Mouse (Mus musculus) stomach, embryonic 15.5 days (tissue): ENCODE data around the gene Ttc17. TPM values are rescaled to one million over a fixed set of nuclear protein-coding genes. Genes with fewer than 3 reads are reported as not detected.

Source experiments
- ATAC-seq: fragments of 200-750 bp; cut with Nextera tagmentation; 2 replicates; pipeline ENCODE4 v1.8.0; 2017; ENCODE audit warnings: low read depth, moderate number of reproducible peaks, moderate TSS enrichment; ENCODE audit not compliant: insufficient read depth, low FRiP score
- H3K27ac ChIP-seq: fragments of 300-500 bp; sonication (generic); 2 replicates; pipeline ENCODE4 v1.5.1; 2015; ENCODE audit warnings: mild to moderate bottlenecking, inconsistent platforms
- H3K27me3 ChIP-seq: fragments of 300-500 bp; sonication (generic); replicated peaks from 2 replicates; pipeline ENCODE4 v1.6.1; 2015; ENCODE audit warnings: inconsistent platforms
- H3K36me3 ChIP-seq: fragments of 300-500 bp; sonication (generic); 2 replicates; pipeline ENCODE4 v1.6.1; 2015; ENCODE audit warnings: inconsistent platforms
- H3K4me1 ChIP-seq: fragments of 300-500 bp; sonication (generic); 2 replicates; pipeline ENCODE4 v1.6.1; 2015; ENCODE audit warnings: inconsistent platforms
- H3K4me2 ChIP-seq: fragments of 300-500 bp; sonication (generic); 2 replicates; pipeline ENCODE4 v1.6.1; 2015; ENCODE audit warnings: mild to moderate bottlenecking, inconsistent platforms
- H3K4me3 ChIP-seq: fragments of 300-500 bp; sonication (generic); replicated peaks from 2 replicates; pipeline ENCODE4 v1.5.1; 2015; ENCODE audit warnings: inconsistent platforms
- H3K9ac ChIP-seq: fragments of 300-500 bp; sonication (generic); 2 replicates; pipeline ENCODE4 v1.6.1; 2015; ENCODE audit warnings: inconsistent platforms
- H3K9me3 ChIP-seq: fragments of 300-500 bp; sonication (generic); 2 replicates; pipeline ENCODE4 v1.6.1; 2016; ENCODE audit warnings: inconsistent platforms
- WGBS: fragments of 180-500 bp; shearing (Covaris S2); methylation state at CpG from one replicate; pipeline ENCODE4 v1.1.7; 2015; 5-methylcytosine and 5-hydroxymethylcytosine counted together
- microRNA counts: library from miRNA; unstranded; fragments of <30 nt; microRNA quantifications from one replicate; lab custom pipeline; 2016
- microRNA-seq: library from miRNA; unstranded; fragments of <30 nt; microRNA quantifications from one replicate; pipeline ENCODE4, GENCODE M21; 2016
- polyA plus RNA-seq: library from polyadenylated mRNA; unstranded; fragments of >200 nt; fragmentation: Nextera tagmentation; extraction: Ambion mirVana; gene quantifications from 2 replicates; pipeline ENCODE4 v1.2.1, GENCODE M21; 2015

The Ttc17 gene
- polyA plus RNA-seq, 1 experiment from 2014 or later, result 15.1 TPM

- no peaks in the 10 kb centered on the region for H3K9me3 ChIP-seq
- 35% methylated on average over 7 of the region's 7 CpGs for WGBS
- peaks cover 5% of the 10 kb centered on the region; the same call in 1 of the 2 replicates for H3K27me3 ChIP-seq
- H3K9ac ChIP-seq, result no peak overlapping the region
- ATAC-seq, result no peak
- H3K27ac ChIP-seq, result no peak overlapping the region
- no peak overlapping the region for H3K4me2 ChIP-seq
- H3K4me3 ChIP-seq, result no peak overlapping the region
- peaks cover 9% of the 10 kb centered on the region; the same call in 1 of the 2 replicates for H3K4me1 ChIP-seq
- no peaks in the 10 kb centered on the region for H3K36me3 ChIP-seq
These were observed 139.9 kb downstream of the Ttc17 start for GRCm38 (mm10) chr2:94266381-94267160.

- Histone ChIP-seq H3K4me3 (peak overlapping the region; percentile 24), H3K27me3 (no peaks in the 10 kb centered on the region), H3K4me1 (peaks cover 9% of the 10 kb centered on the region; the same call in 1 of the 2 replicates), H3K27ac (no peak overlapping the region), H3K9me3 (no peaks in the 10 kb centered on the region), H3K36me3 (no peaks in the 10 kb centered on the region), H3K9ac (no peak overlapping the region), H3K4me2 (peak overlapping the region; percentile 58)
- no peak; the same call in 1 of the 2 replicates for ATAC-seq
- 6% methylated on average over 16 of the region's 16 CpGs for WGBS
These were observed 141.0 kb downstream of the Ttc17 start for GRCm38 (mm10) chr2:94265221-94266191.

- under 1% methylated on average over 12 of the region's 12 CpGs for WGBS
- Histone ChIP-seq H3K27me3 (no peaks in the 10 kb centered on the region), H3K4me2 (peak overlapping the region; percentile 58), H3K9me3 (no peaks in the 10 kb centered on the region), H3K27ac (no peak overlapping the region), H3K4me3 (peak overlapping the region; percentile 24), H3K36me3 (no peaks in the 10 kb centered on the region), H3K9ac (no peak overlapping the region), H3K4me1 (peaks cover 9% of the 10 kb centered on the region; the same call in 1 of the 2 replicates)
- ATAC-seq, result no peak
These were observed 141.8 kb downstream of the Ttc17 start for GRCm38 (mm10) chr2:94264631-94265098.

GRCm38 (mm10) chr2:94264006-94264405 is 142.5 kb downstream of the Ttc17 start:
- H3K4me2 ChIP-seq, result peak overlapping the region; percentile 58
- WGBS, result 2% methylated on average over 2 of the region's 2 CpGs
- H3K4me3 ChIP-seq, result peak overlapping the region; percentile 24; the same call in 1 of the 2 replicates
- no peaks in the 10 kb centered on the region for H3K36me3 ChIP-seq
- H3K9me3 ChIP-seq, result no peaks in the 10 kb centered on the region
- H3K27ac ChIP-seq, result no peak overlapping the region
- H3K9ac ChIP-seq, result no peak overlapping the region
- H3K4me1 ChIP-seq, result peaks cover 9% of the 10 kb centered on the region; the same call in 1 of the 2 replicates
- no peak for ATAC-seq
- no peaks in the 10 kb centered on the region for H3K27me3 ChIP-seq

GRCm38 (mm10) chr2:94263530-94263937 is 143.0 kb downstream of the Ttc17 start:
- H3K9ac ChIP-seq, result no peak overlapping the region
- no peaks in the 10 kb centered on the region for H3K36me3 ChIP-seq
- ATAC-seq, result no peak
- no peaks in the 10 kb centered on the region for H3K27me3 ChIP-seq
- no peaks in the 10 kb centered on the region for H3K9me3 ChIP-seq
- peak overlapping the region; percentile 29 for H3K4me3 ChIP-seq
- H3K27ac ChIP-seq, result no peak overlapping the region
- peaks cover 9% of the 10 kb centered on the region; the same call in 1 of the 2 replicates for H3K4me1 ChIP-seq
- WGBS, result under 1% methylated on average over 14 of the region's 14 CpGs
- peak overlapping the region; percentile 58 for H3K4me2 ChIP-seq

- Histone ChIP-seq H3K4me3 (peak overlapping the region; percentile 29), H3K4me1 (peaks cover 9% of the 10 kb centered on the region; the same call in 1 of the 2 replicates), H3K9me3 (no peaks in the 10 kb centered on the region), H3K27me3 (no peaks in the 10 kb centered on the region), H3K27ac (no peak overlapping the region), H3K9ac (no peak overlapping the region), H3K36me3 (no peaks in the 10 kb centered on the region), H3K4me2 (peak overlapping the region; percentile 58)
- 3% methylated on average over 12 of the region's 13 CpGs for WGBS
- ATAC-seq, result no peak
These were observed 143.5 kb downstream of the Ttc17 start for GRCm38 (mm10) chr2:94262917-94263529.

GRCm38 (mm10) chr2:94254102-94254501 is 152.4 kb downstream of the Ttc17 start:
- Histone ChIP-seq H3K36me3 (no peaks in the 10 kb centered on the region), H3K4me1 (no peaks in the 10 kb centered on the region), H3K9ac (no peak overlapping the region), H3K27me3 (0 out of 2 replicates have a peak, but pooled peaks cover 2% of the 10 kb centered on the region), H3K9me3 (no peaks in the 10 kb centered on the region), H3K4me2 (no peak overlapping the region), H3K4me3 (no peak overlapping the region), H3K27ac (no peak overlapping the region)
- 22% methylated on average over 3 of the region's 3 CpGs for WGBS
- ATAC-seq, result no peak

MicroRNAs within 50 kb of the gene (microRNA counts, 519-probe panel; counts per million panel counts)
- 2,324 counts per million, percentile 46 among the panel's probes with 10 or more counts for microRNA mmu-miR-670 (lab: Ali Mortazavi, UCI)

Small RNA genes within 50 kb of the gene (microRNA-seq; reads per million reads assigned to microRNA genes)
- gene Mir670, result 7.1 reads per million, percentile 22 among the genes with 10 or more reads in this experiment

Other genes with a start within 250 kb of the Ttc17 start
- 135 and 138 TPM in 2 replicates for gene Hsd17b12, start 248.7 kb downstream of the Ttc17 start, polyA plus RNA-seq
- gene Api5, start 31.4 kb upstream of the Ttc17 start, polyA plus RNA-seq, result 125 and 133 TPM in 2 replicates